Mouse (Mus musculus) olfactory bulb, adult 2 months (tissue): ENCODE measurements around the gene Tsr1.

Experiments used
- CTCF ChIP-seq: fragments of 200-500 bp; IDR thresholded peaks from 2 replicates; pipeline ENCODE4 v1.5.1; 2012; ENCODE audit warnings: low read depth, mild to moderate bottlenecking, low read length, moderate library complexity; ENCODE audit not compliant: insufficient read depth
- POLR2A ChIP-seq: fragments of 200-500 bp; IDR thresholded peaks from 2 replicates; pipeline ENCODE4 v1.6.1; 2012; ENCODE audit warnings: mild to moderate bottlenecking, low read depth, low read length, moderate library complexity; ENCODE audit not compliant: insufficient read depth

GRCm38 (mm10) chr11:74869603-74870002 is 28.3 kb upstream of the Tsr1 start:
- TF ChIP-seq CTCF (no peak), POLR2A (no peak)
